Mouse (Mus musculus): ENCODE data around the gene Krt24. TPM values are rescaled to one million over a fixed set of nuclear protein-coding genes. Genes with fewer than 3 reads are reported as not detected.

Krt24 gene
- total and polyA plus RNA-seq, 3 experiments: not detected

GRCm38 (mm10) chr11:99284011-99284410 lies 1.1 kb downstream of the Krt24 start:
- 83% methylated on average over 5 of the region's 5 CpGs for WGBS
- no peaks in the 10 kb centered on the region for H3K36me3 ChIP-seq (ENCODE audit: control insufficient read depth, insufficient read depth, low read length)
- no peak for DNase-seq
- H3K9ac ChIP-seq (ENCODE audit: low read depth, low read length): no peak overlapping the region
- no peak overlapping the region for H3K4me3 ChIP-seq
- H3K4me1 ChIP-seq (ENCODE audit: control insufficient read depth, insufficient read depth, low read length): no peaks in the 10 kb centered on the region
- intact Hi-C loops (cut with DNase I): no loop called here
- H3K27me3 ChIP-seq (ENCODE audit: control insufficient read depth, insufficient read depth, low read length): peaks cover 2% of the 10 kb centered on the region; the same call in 1 of the 2 replicates
- TF ChIP-seq EP300 (IDR thresholded peaks at IDR 0.05; ENCODE audit: insufficient read depth, low read depth, low read length) (no peak), CTCF (IDR thresholded peaks at IDR 0.05) (no peak), POLR2A (IDR thresholded peaks at IDR 0.05; ENCODE audit: insufficient read depth, low read depth, low read length) (no peak)
- no peak overlapping the region for H3K27ac ChIP-seq
- no peaks in the 10 kb centered on the region for H3K79me2 ChIP-seq (replicated peaks; ENCODE audit: control insufficient read depth, insufficient read depth, low read length)

GRCm38 (mm10) chr11:99283334-99283733 lies 1.7 kb downstream of the Krt24 start:
- 46% methylated on average over 4 of the region's 4 CpGs for WGBS
- no peak overlapping the region for H3K9ac ChIP-seq (ENCODE audit: low read depth, low read length)
- H3K4me1 ChIP-seq (ENCODE audit: control insufficient read depth, insufficient read depth, low read length): no peaks in the 10 kb centered on the region
- H3K27ac ChIP-seq: no peak overlapping the region
- no peaks in the 10 kb centered on the region for H3K36me3 ChIP-seq (ENCODE audit: control insufficient read depth, insufficient read depth, low read length)
- H3K4me3 ChIP-seq: no peak overlapping the region
- peaks cover 2% of the 10 kb centered on the region; the same call in 1 of the 2 replicates for H3K27me3 ChIP-seq (ENCODE audit: control insufficient read depth, insufficient read depth, low read length)
- no peak for DNase-seq
- intact Hi-C loops (cut with DNase I): no loop called here
- no peaks in the 10 kb centered on the region for H3K79me2 ChIP-seq (replicated peaks; ENCODE audit: control insufficient read depth, insufficient read depth, low read length)
- TF ChIP-seq CTCF (IDR thresholded peaks at IDR 0.05) (no peak), EP300 (IDR thresholded peaks at IDR 0.05; ENCODE audit: insufficient read depth, low read depth, low read length) (no peak), POLR2A (IDR thresholded peaks at IDR 0.05; ENCODE audit: insufficient read depth, low read depth, low read length) (no peak)

GRCm38 (mm10) chr11:99281116-99281515 lies 3.9 kb downstream of the Krt24 start:
- no peaks in the 10 kb centered on the region for H3K4me1 ChIP-seq (ENCODE audit: control insufficient read depth, insufficient read depth, low read length)
- no peak overlapping the region for H3K9ac ChIP-seq (ENCODE audit: low read depth, low read length)
- no peaks in the 10 kb centered on the region for H3K79me2 ChIP-seq (replicated peaks; ENCODE audit: control insufficient read depth, insufficient read depth, low read length)
- H3K27me3 ChIP-seq (ENCODE audit: control insufficient read depth, insufficient read depth, low read length): no peaks in the 10 kb centered on the region; the same call in 1 of the 2 replicates
- WGBS: 61% methylated on average over 9 of the region's 9 CpGs
- no peak for DNase-seq
- intact Hi-C loops (cut with DNase I): no loop called here
- H3K4me3 ChIP-seq: no peak overlapping the region
- no peaks in the 10 kb centered on the region for H3K36me3 ChIP-seq (ENCODE audit: control insufficient read depth, insufficient read depth, low read length)
- H3K27ac ChIP-seq: no peak overlapping the region
- TF ChIP-seq POLR2A (IDR thresholded peaks at IDR 0.05; ENCODE audit: insufficient read depth, low read depth, low read length): no peak
- TF ChIP-seq CTCF (IDR thresholded peaks at IDR 0.05): no peak
- no peak for TF ChIP-seq EP300 (IDR thresholded peaks at IDR 0.05; ENCODE audit: insufficient read depth, low read depth, low read length)

- H3K36me3 ChIP-seq (ENCODE audit: control insufficient read depth, insufficient read depth, low read length): no peaks in the 10 kb centered on the region
- TF ChIP-seq CTCF (IDR thresholded peaks at IDR 0.05) (no peak), POLR2A (IDR thresholded peaks at IDR 0.05; ENCODE audit: insufficient read depth, low read depth, low read length) (no peak), EP300 (IDR thresholded peaks at IDR 0.05; ENCODE audit: insufficient read depth, low read depth, low read length) (no peak)
- WGBS: 52% methylated on average over 5 of the region's 5 CpGs
- intact Hi-C loops (cut with DNase I): no loop called here
- no peak overlapping the region for H3K27ac ChIP-seq
- H3K27me3 ChIP-seq (ENCODE audit: control insufficient read depth, insufficient read depth, low read length): no peaks in the 10 kb centered on the region; the same call in 1 of the 2 replicates
- no peak overlapping the region for H3K9ac ChIP-seq (ENCODE audit: low read depth, low read length)
- no peak overlapping the region for H3K4me3 ChIP-seq
- H3K79me2 ChIP-seq (replicated peaks; ENCODE audit: control insufficient read depth, insufficient read depth, low read length): no peaks in the 10 kb centered on the region
- DNase-seq: no peak
- no peaks in the 10 kb centered on the region for H3K4me1 ChIP-seq (ENCODE audit: control insufficient read depth, insufficient read depth, low read length)
These were observed 5.1 kb downstream of the Krt24 start for GRCm38 (mm10) chr11:99279986-99280385.

- Histone ChIP-seq H3K36me3 (ENCODE audit: control insufficient read depth, insufficient read depth, low read length) (no peaks in the 10 kb centered on the region), H3K79me2 (replicated peaks; ENCODE audit: control insufficient read depth, insufficient read depth, low read length) (no peaks in the 10 kb centered on the region), H3K4me3 (no peak overlapping the region), H3K4me1 (ENCODE audit: control insufficient read depth, insufficient read depth, low read length) (no peaks in the 10 kb centered on the region), H3K9ac (ENCODE audit: low read depth, low read length) (no peak overlapping the region), H3K27me3 (ENCODE audit: control insufficient read depth, insufficient read depth, low read length) (no peaks in the 10 kb centered on the region), H3K27ac (no peak overlapping the region)
- intact Hi-C loops (cut with DNase I): no loop called here
- no peak for DNase-seq
- 48% methylated on average over 7 of the region's 7 CpGs for WGBS
- TF ChIP-seq CTCF (IDR thresholded peaks at IDR 0.05) (no peak), POLR2A (IDR thresholded peaks at IDR 0.05; ENCODE audit: insufficient read depth, low read depth, low read length) (no peak), EP300 (IDR thresholded peaks at IDR 0.05; ENCODE audit: insufficient read depth, low read depth, low read length) (no peak)
These were observed 8.3 kb downstream of the Krt24 start for GRCm38 (mm10) chr11:99276786-99277185.

- no peak for DNase-seq
- Histone ChIP-seq H3K4me3 (no peak overlapping the region), H3K79me2 (replicated peaks; ENCODE audit: control insufficient read depth, insufficient read depth, low read length) (no peaks in the 10 kb centered on the region), H3K27ac (no peak overlapping the region), H3K36me3 (ENCODE audit: control insufficient read depth, insufficient read depth, low read length) (no peaks in the 10 kb centered on the region), H3K27me3 (ENCODE audit: control insufficient read depth, insufficient read depth, low read length) (no peaks in the 10 kb centered on the region), H3K4me1 (ENCODE audit: control insufficient read depth, insufficient read depth, low read length) (no peaks in the 10 kb centered on the region), H3K9ac (ENCODE audit: low read depth, low read length) (no peak overlapping the region)
- TF ChIP-seq POLR2A (IDR thresholded peaks at IDR 0.05; ENCODE audit: insufficient read depth, low read depth, low read length): no peak
- TF ChIP-seq EP300 (IDR thresholded peaks at IDR 0.05; ENCODE audit: insufficient read depth, low read depth, low read length): no peak
- no peak for TF ChIP-seq CTCF (IDR thresholded peaks at IDR 0.05)
- intact Hi-C loops (cut with DNase I): no loop called here
- WGBS: 81% methylated on average over 6 of the region's 6 CpGs
These were observed 9.4 kb downstream of the Krt24 start for GRCm38 (mm10) chr11:99275624-99276023.

Measured in heart, adult 2 months (tissue).